Mouse (Mus musculus) natural killer cell, adult 2 months (primary cell): ENCODE measurements around the gene Tubb4b.

Source experiments
- DNase-seq, 2 experiments: peaks; one replicate each; pipeline ENCODE4 v3.0.0; 2022; ENCODE audit warnings: low spot score in 2 of 2

Gene Tubb4b

GRCm38 (mm10) chr2:25194006-25194405, 30.5 kb downstream of the Tubb4b start:
- no peak for DNase-seq

- peak; percentile 78 to 84 for DNase-seq
Observed at GRCm38 (mm10) chr2:25193330-25193770, 31.2 kb downstream of the Tubb4b start.

- no peak for DNase-seq
Observed at GRCm38 (mm10) chr2:25187841-25188240, 36.7 kb downstream of the Tubb4b start.

- no peak for DNase-seq
Observed at GRCm38 (mm10) chr2:25186575-25186930, 37.9 kb downstream of the Tubb4b start.

GRCm38 (mm10) chr2:25185625-25186574, 38.6 kb downstream of the Tubb4b start:
- peak; percentile 52 to 55 for DNase-seq

GRCm38 (mm10) chr2:25184496-25184895, 40.0 kb downstream of the Tubb4b start:
- no peak for DNase-seq

GRCm38 (mm10) chr2:25183336-25183735, 41.2 kb downstream of the Tubb4b start:
- peak; percentile 62 to 69 for DNase-seq

- DNase-seq, result no peak
Observed at GRCm38 (mm10) chr2:25182664-25183063, 41.8 kb downstream of the Tubb4b start.

GRCm38 (mm10) chr2:25181891-25182397, 42.6 kb downstream of the Tubb4b start:
- DNase-seq, result no peak

- DNase-seq, result peak; percentile 65 to 68
Observed at GRCm38 (mm10) chr2:25180973-25181890, 43.3 kb downstream of the Tubb4b start.

GRCm38 (mm10) chr2:25180478-25180903, 44.0 kb downstream of the Tubb4b start, which contains the start of gene Nrarp:
Gene Nrarp (plus strand): TSS chr2:25180758.
- DNase-seq, result peak; percentile 94 to 95

- no peak for DNase-seq
Observed at GRCm38 (mm10) chr2:25179566-25180217, 44.8 kb downstream of the Tubb4b start.

- DNase-seq, result no peak
Observed at GRCm38 (mm10) chr2:25178285-25178972, 46.1 kb downstream of the Tubb4b start.

GRCm38 (mm10) chr2:25177685-25178084, 46.8 kb downstream of the Tubb4b start:
- DNase-seq, result no peak

- DNase-seq, result no peak
Observed at GRCm38 (mm10) chr2:25177076-25177475, 47.4 kb downstream of the Tubb4b start.

- DNase-seq, result no peak
Observed at GRCm38 (mm10) chr2:25176573-25176972, 47.9 kb downstream of the Tubb4b start.

GRCm38 (mm10) chr2:25175690-25176078, 48.8 kb downstream of the Tubb4b start:
- no peak for DNase-seq

GRCm38 (mm10) chr2:25174866-25175689, 49.4 kb downstream of the Tubb4b start:
- no peak for DNase-seq

GRCm38 (mm10) chr2:25173821-25174220, 50.7 kb downstream of the Tubb4b start:
- DNase-seq, result no peak

- DNase-seq, result no peak
Observed at GRCm38 (mm10) chr2:25172629-25173028, 51.9 kb downstream of the Tubb4b start.
